Mouse (Mus musculus) cortical plate, adult 2 months (tissue): Measurements from ENCODE around the gene Gpi1. TPM values are rescaled to one million over a fixed set of nuclear protein-coding genes. Genes with fewer than 3 reads are reported as not detected.
A peak's percentile ranks its signal among the peaks of the same experiment; 100 is the strongest.

ENCODE experiments used
- H3K27ac ChIP-seq: fragments of 200-500 bp; 2 replicates; pipeline ENCODE4 v1.5.1; 2012; ENCODE audit warnings: low read length, control low read depth, inconsistent platforms; ENCODE audit not compliant: insufficient read depth
- H3K4me1 ChIP-seq: fragments of 200-500 bp; 2 replicates; pipeline ENCODE4 v1.6.1; 2011; ENCODE audit warnings: low read length; ENCODE audit not compliant: control insufficient read depth, insufficient read depth
- H3K4me3 ChIP-seq: fragments of 200-500 bp; 2 replicates; pipeline ENCODE4 v1.5.1; 2011; ENCODE audit warnings: mild to moderate bottlenecking, low read length, control low read depth; ENCODE audit not compliant: insufficient read depth
- CTCF ChIP-seq: fragments of 200-500 bp; IDR thresholded peaks from 2 replicates; pipeline ENCODE4 v1.5.1; 2011; ENCODE audit warnings: mild to moderate bottlenecking, control low read depth, low read length; ENCODE audit not compliant: insufficient read depth; ENCODE audit errors: extremely low read depth
- POLR2A ChIP-seq: fragments of 200-500 bp; IDR thresholded peaks from 2 replicates; pipeline ENCODE4 v1.6.1; 2011; ENCODE audit warnings: mild to moderate bottlenecking, low read length, control low read depth; ENCODE audit not compliant: insufficient read depth; ENCODE audit errors: extremely low read depth
- polyA plus RNA-seq: library from polyadenylated mRNA; depleted of rRNA; stranded (reverse); fragments of >200 nt; gene quantifications from 2 replicates; pipeline ENCODE4 v1.2.3, GENCODE M21; 2012

Gpi1 gene
- polyA plus RNA-seq, 1 experiment: 708 TPM

GRCm38 (mm10) chr7:34255137-34255536 lies 25.0 kb upstream of the Gpi1 start:
- H3K27ac ChIP-seq: no peak overlapping the region
- H3K4me3 ChIP-seq: no peak overlapping the region
- H3K4me1 ChIP-seq: peaks cover 2% of the 10 kb centered on the region; the same call in 1 of the 2 replicates
- TF ChIP-seq CTCF (no peak), POLR2A (no peak)

- TF ChIP-seq POLR2A (no peak), CTCF (peak; percentile 13; the same call in 1 of the 2 replicates)
- no peak overlapping the region for H3K27ac ChIP-seq
- H3K4me3 ChIP-seq: no peak overlapping the region
- H3K4me1 ChIP-seq: peaks cover 2% of the 10 kb centered on the region; the same call in 1 of the 2 replicates
Measured at GRCm38 (mm10) chr7:34252030-34252429, 21.9 kb upstream of the Gpi1 start.

GRCm38 (mm10) chr7:34250738-34251137 lies 20.6 kb upstream of the Gpi1 start, which contains the start of gene Gm6096:
TSS of gene Gm6096 (plus strand) at chr7:34251038.
- no peak within 1 kb of the TSS for H3K27ac ChIP-seq
- peaks cover 2% of the 10 kb centered on the region; the same call in 1 of the 2 replicates for H3K4me1 ChIP-seq
- TF ChIP-seq CTCF: no peak
- no peak for TF ChIP-seq POLR2A
- H3K4me3 ChIP-seq: no peak within 1 kb of the TSS

- no peak for TF ChIP-seq CTCF
- no peak for TF ChIP-seq POLR2A
- no peak overlapping the region for H3K4me3 ChIP-seq
- H3K27ac ChIP-seq: no peak overlapping the region
- peaks cover 2% of the 10 kb centered on the region; the same call in 1 of the 2 replicates for H3K4me1 ChIP-seq
Measured at GRCm38 (mm10) chr7:34246870-34247499, 16.8 kb upstream of the Gpi1 start.

GRCm38 (mm10) chr7:34242176-34242575 lies 12.0 kb upstream of the Gpi1 start:
- no peak for TF ChIP-seq CTCF
- no peak for TF ChIP-seq POLR2A
- H3K27ac ChIP-seq: no peak overlapping the region
- no peak overlapping the region for H3K4me3 ChIP-seq
- no peaks in the 10 kb centered on the region for H3K4me1 ChIP-seq

GRCm38 (mm10) chr7:34238086-34238485 lies 8.0 kb upstream of the Gpi1 start:
- H3K4me1 ChIP-seq: peaks cover 1% of the 10 kb centered on the region; the same call in 1 of the 2 replicates
- H3K27ac ChIP-seq: no peak overlapping the region
- H3K4me3 ChIP-seq: no peak overlapping the region
- TF ChIP-seq POLR2A: no peak
- no peak for TF ChIP-seq CTCF

- TF ChIP-seq CTCF (no peak), POLR2A (no peak)
Measured at GRCm38 (mm10) chr7:34235602-34236001, 5.5 kb upstream of the Gpi1 start.

GRCm38 (mm10) chr7:34234610-34235561 lies 4.8 kb upstream of the Gpi1 start:
- peaks cover 1% of the 10 kb centered on the region; the same call in 1 of the 2 replicates for H3K4me1 ChIP-seq
- TF ChIP-seq CTCF: no peak
- TF ChIP-seq POLR2A: 0 out of 2 replicates have a peak, but pooled peaks have one; percentile 2
- H3K4me3 ChIP-seq: peak overlapping the region; percentile 37
- H3K27ac ChIP-seq: peak overlapping the region; percentile 81

More at GRCm38 (mm10) chr7:34235602-34236001, 5.5 kb upstream of the Gpi1 start:
- H3K4me3 ChIP-seq: no peak overlapping the region
- peaks cover 1% of the 10 kb centered on the region; the same call in 1 of the 2 replicates for H3K4me1 ChIP-seq
- H3K27ac ChIP-seq: no peak overlapping the region

GRCm38 (mm10) chr7:34233909-34234609 lies 3.9 kb upstream of the Gpi1 start:
- TF ChIP-seq CTCF (no peak), POLR2A (peak; percentile 61; the same call in 1 of the 2 replicates)
- H3K4me3 ChIP-seq: peak overlapping the region; percentile 37
- peak overlapping the region; percentile 93 for H3K27ac ChIP-seq
- H3K4me1 ChIP-seq: peaks cover 1% of the 10 kb centered on the region; the same call in 1 of the 2 replicates
